Mouse (Mus musculus): Measurements from ENCODE around the gene Zmiz2.
"Not testable (repeated sequence)": the region's sequence is repeated elsewhere in the genome, so short reads cannot be mapped to it uniquely, and the experiment has no call there.

Zmiz2 gene

GRCm38 (mm10) chr11:6388726-6389413 lies at the start of gene Zmiz2:
Zmiz2 (plus strand) TSS chr11:6389074.
- peak; percentile 80 for DNase-seq (ENCODE audit: low spot score)

GRCm38 (mm10) chr11:6345956-6346355 lies 42.9 kb upstream of the Zmiz2 start:
- no peak for DNase-seq (ENCODE audit: low spot score)

- no peak for DNase-seq (ENCODE audit: low spot score)
Measured at GRCm38 (mm10) chr11:6346966-6347365, 41.9 kb upstream of the Zmiz2 start.

- DNase-seq (ENCODE audit: low spot score): no peak
Measured at GRCm38 (mm10) chr11:6348681-6349200, 40.1 kb upstream of the Zmiz2 start.

- DNase-seq (ENCODE audit: low spot score): no peak
Measured at GRCm38 (mm10) chr11:6349586-6349985, 39.3 kb upstream of the Zmiz2 start.

GRCm38 (mm10) chr11:6355106-6355505 lies 33.8 kb upstream of the Zmiz2 start:
- DNase-seq (ENCODE audit: low spot score): no peak

- no peak for DNase-seq (ENCODE audit: low spot score)
Measured at GRCm38 (mm10) chr11:6364581-6365275, 24.1 kb upstream of the Zmiz2 start.

- peak; percentile 65 for DNase-seq (ENCODE audit: low spot score)
Measured at GRCm38 (mm10) chr11:6365885-6366284, 23.0 kb upstream of the Zmiz2 start.

GRCm38 (mm10) chr11:6366434-6366833 lies 22.4 kb upstream of the Zmiz2 start:
- DNase-seq (ENCODE audit: low spot score): no peak

GRCm38 (mm10) chr11:6367156-6367555 lies 21.7 kb upstream of the Zmiz2 start:
- DNase-seq (ENCODE audit: low spot score): no peak

GRCm38 (mm10) chr11:6367986-6368385 lies 20.9 kb upstream of the Zmiz2 start:
- DNase-seq (ENCODE audit: low spot score): not testable (repeated sequence)

- no peak for DNase-seq (ENCODE audit: low spot score)
Measured at GRCm38 (mm10) chr11:6371376-6372155, 17.3 kb upstream of the Zmiz2 start.

- no peak for DNase-seq (ENCODE audit: low spot score)
Measured at GRCm38 (mm10) chr11:6372784-6373183, 16.1 kb upstream of the Zmiz2 start.

GRCm38 (mm10) chr11:6380916-6381315 lies 8.0 kb upstream of the Zmiz2 start:
- DNase-seq (ENCODE audit: low spot score): no peak

- DNase-seq (ENCODE audit: low spot score): no peak
Measured at GRCm38 (mm10) chr11:6388126-6388725, 648 bp upstream of the Zmiz2 start.

- DNase-seq (ENCODE audit: low spot score): no peak
Measured at GRCm38 (mm10) chr11:6389483-6389921, 628 bp downstream of the Zmiz2 start.

GRCm38 (mm10) chr11:6390376-6391053 lies 1.6 kb downstream of the Zmiz2 start:
- DNase-seq (ENCODE audit: low spot score): no peak

- no peak for DNase-seq (ENCODE audit: low spot score)
Measured at GRCm38 (mm10) chr11:6391516-6392276, 2.8 kb downstream of the Zmiz2 start.

- DNase-seq (ENCODE audit: low spot score): no peak
Measured at GRCm38 (mm10) chr11:6392857-6393256, 4.0 kb downstream of the Zmiz2 start.

GRCm38 (mm10) chr11:6393866-6394265 lies 5.0 kb downstream of the Zmiz2 start:
- no peak for DNase-seq (ENCODE audit: low spot score)

- DNase-seq (ENCODE audit: low spot score): no peak
Measured at GRCm38 (mm10) chr11:6395565-6395964, 6.7 kb downstream of the Zmiz2 start.

All from layer of hippocampus, adult 9-10 months (tissue).